Mouse (Mus musculus) lung, embryonic 16.5 days (tissue): ENCODE results near the gene Il17ra. TPM values are rescaled to one million over a fixed set of nuclear protein-coding genes. Genes with fewer than 3 reads are reported as not detected.

ENCODE experiments used
- ATAC-seq: fragments of 200-750 bp; cut with Nextera tagmentation; 2 replicates; pipeline ENCODE4 v1.8.0; 2017; ENCODE audit warnings: low read depth, mild to moderate bottlenecking, moderate library complexity
- H3K27ac ChIP-seq: fragments of 300-500 bp; sonication (generic); 2 replicates; pipeline ENCODE4 v1.5.1; 2014; ENCODE audit warnings: mild to moderate bottlenecking, control low read depth, low read length
- H3K27me3 ChIP-seq: fragments of 300-500 bp; sonication (generic); 2 replicates; pipeline ENCODE4 v1.6.1; 2014; ENCODE audit warnings: low read depth, low read length, mixed read lengths; ENCODE audit not compliant: control insufficient read depth, insufficient read depth
- H3K36me3 ChIP-seq: fragments of 300-500 bp; sonication (generic); 2 replicates; pipeline ENCODE4 v1.6.1; 2014; ENCODE audit warnings: low read length; ENCODE audit not compliant: control insufficient read depth, insufficient read depth
- H3K4me1 ChIP-seq: fragments of 300-500 bp; sonication (generic); replicated peaks from 2 replicates; pipeline ENCODE4 v1.6.1; 2014; ENCODE audit warnings: low read length, mixed read lengths; ENCODE audit not compliant: control insufficient read depth, insufficient read depth
- H3K4me2 ChIP-seq: fragments of 300-500 bp; sonication (generic); 2 replicates; pipeline ENCODE4 v1.6.1; 2014; ENCODE audit warnings: low read depth, low read length, control low read depth
- H3K4me3 ChIP-seq: fragments of 300-500 bp; sonication (generic); 2 replicates; pipeline ENCODE4 v1.5.1; 2014; ENCODE audit warnings: mild to moderate bottlenecking, low read length, control low read depth
- H3K9ac ChIP-seq: fragments of 300-500 bp; sonication (generic); 2 replicates; pipeline ENCODE4 v1.6.1; 2014; ENCODE audit warnings: low read length, control low read depth
- H3K9me3 ChIP-seq: fragments of 300-500 bp; sonication (generic); 2 replicates; pipeline ENCODE4 v1.6.1; 2016; ENCODE audit warnings: low read length; ENCODE audit not compliant: control insufficient read depth
- WGBS: fragments of 180-500 bp; shearing (Covaris S2); extraction: QIAGEN DNeasy Blood & Tissue Kit; methylation state at CpG from one replicate; pipeline ENCODE4 v1.1.7; 2014; 5-methylcytosine and 5-hydroxymethylcytosine counted together
- polyA plus RNA-seq: library from polyadenylated mRNA; unstranded; fragments of >200 nt; fragmentation: Nextera tagmentation; extraction: Ambion mirVana; gene quantifications from 2 replicates; pipeline ENCODE4 v1.2.1, GENCODE M21; 2015

Il17ra gene
- polyA plus RNA-seq, 1 experiment from 2014 or later = 8.9 TPM

DNA sequence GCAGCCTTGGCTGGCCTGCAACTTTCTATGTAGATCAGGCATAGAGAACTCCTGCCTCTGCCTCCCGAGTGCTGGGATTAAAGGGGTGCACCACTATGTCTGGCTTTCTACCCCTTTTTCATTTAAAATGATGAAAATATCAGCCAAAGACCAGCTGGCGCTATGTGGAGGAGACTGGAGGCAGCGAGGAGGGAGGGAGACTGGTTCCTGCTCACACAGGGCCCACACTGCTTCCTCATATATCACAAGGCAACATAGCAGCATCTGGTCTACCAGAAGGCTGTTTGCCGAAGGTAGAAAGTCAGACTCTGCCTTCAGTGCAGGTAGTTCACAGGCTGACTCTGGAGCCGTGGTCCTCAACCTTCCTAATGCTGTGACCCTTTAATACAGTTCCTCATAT is 17.3 kb downstream of the Il17ra start:
- H3K27me3 ChIP-seq = no peaks in the 10 kb centered on the region
- H3K4me2 ChIP-seq = no peak overlapping the region
- H3K9ac ChIP-seq = no peak overlapping the region
- no peaks in the 10 kb centered on the region; the same call in 1 of the 2 replicates for H3K36me3 ChIP-seq
- no peak overlapping the region for H3K4me3 ChIP-seq
- H3K27ac ChIP-seq = no peak overlapping the region
- H3K9me3 ChIP-seq = no peaks in the 10 kb centered on the region
- peaks cover 6% of the 10 kb centered on the region; the same call in 1 of the 2 replicates for H3K4me1 ChIP-seq
- ATAC-seq = no peak
- 81% methylated on average over 5 of the region's 5 CpGs for WGBS

DNA sequence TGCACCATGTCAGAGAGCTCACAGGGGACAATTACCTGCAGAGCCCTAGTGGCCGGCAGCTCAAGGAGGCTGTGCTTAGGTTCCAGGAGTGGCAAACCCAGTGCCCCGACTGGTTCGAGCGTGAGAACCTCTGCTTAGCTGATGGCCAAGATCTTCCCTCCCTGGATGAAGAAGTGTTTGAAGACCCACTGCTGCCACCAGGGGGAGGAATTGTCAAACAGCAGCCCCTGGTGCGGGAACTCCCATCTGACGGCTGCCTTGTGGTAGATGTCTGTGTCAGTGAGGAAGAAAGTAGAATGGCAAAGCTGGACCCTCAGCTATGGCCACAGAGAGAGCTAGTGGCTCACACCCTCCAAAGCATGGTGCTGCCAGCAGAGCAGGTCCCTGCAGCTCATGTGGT is 18.5 kb downstream of the Il17ra start:
- H3K27me3 ChIP-seq = no peaks in the 10 kb centered on the region
- ATAC-seq = no peak
- H3K4me2 ChIP-seq = no peak overlapping the region
- H3K4me1 ChIP-seq = peaks cover 6% of the 10 kb centered on the region; the same call in 1 of the 2 replicates
- WGBS = 88% methylated on average over 6 of the region's 6 CpGs
- H3K9me3 ChIP-seq = no peaks in the 10 kb centered on the region
- H3K4me3 ChIP-seq = no peak overlapping the region
- no peak overlapping the region for H3K9ac ChIP-seq
- no peaks in the 10 kb centered on the region; the same call in 1 of the 2 replicates for H3K36me3 ChIP-seq
- no peak overlapping the region for H3K27ac ChIP-seq

DNA sequence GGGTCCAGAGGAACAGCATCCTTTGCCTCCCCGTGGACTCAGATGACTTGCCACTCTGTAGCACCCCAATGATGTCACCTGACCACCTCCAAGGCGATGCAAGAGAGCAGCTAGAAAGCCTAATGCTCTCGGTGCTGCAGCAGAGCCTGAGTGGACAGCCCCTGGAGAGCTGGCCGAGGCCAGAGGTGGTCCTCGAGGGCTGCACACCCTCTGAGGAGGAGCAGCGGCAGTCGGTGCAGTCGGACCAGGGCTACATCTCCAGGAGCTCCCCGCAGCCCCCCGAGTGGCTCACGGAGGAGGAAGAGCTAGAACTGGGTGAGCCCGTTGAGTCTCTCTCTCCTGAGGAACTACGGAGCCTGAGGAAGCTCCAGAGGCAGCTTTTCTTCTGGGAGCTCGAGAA is 19.0 kb downstream of the Il17ra start:
- Histone ChIP-seq H3K9me3 (no peaks in the 10 kb centered on the region), H3K4me1 (peaks cover 6% of the 10 kb centered on the region; the same call in 1 of the 2 replicates), H3K36me3 (no peaks in the 10 kb centered on the region; the same call in 1 of the 2 replicates), H3K4me3 (no peak overlapping the region), H3K9ac (no peak overlapping the region), H3K27me3 (no peaks in the 10 kb centered on the region), H3K27ac (no peak overlapping the region), H3K4me2 (no peak overlapping the region)
- no peak for ATAC-seq
- WGBS = 91% methylated on average over 14 of the region's 14 CpGs

DNA sequence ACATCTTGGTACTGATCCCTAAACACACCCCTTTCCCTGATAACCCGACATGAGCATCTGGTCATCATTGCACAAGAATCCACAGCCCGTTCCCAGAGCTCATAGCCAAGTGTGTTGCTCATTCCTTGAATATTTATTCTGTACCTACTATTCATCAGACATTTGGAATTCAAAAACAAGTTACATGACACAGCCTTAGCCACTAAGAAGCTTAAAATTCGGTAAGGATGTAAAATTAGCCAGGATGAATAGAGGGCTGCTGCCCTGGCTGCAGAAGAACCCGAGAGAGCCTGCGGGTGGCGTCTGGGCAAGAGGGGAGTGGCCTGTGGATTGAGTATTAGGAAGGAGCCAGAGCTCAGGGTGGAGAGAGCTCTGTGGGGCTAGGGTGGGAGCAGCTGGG is 19.7 kb downstream of the Il17ra start:
- no peak overlapping the region for H3K27ac ChIP-seq

DNA sequence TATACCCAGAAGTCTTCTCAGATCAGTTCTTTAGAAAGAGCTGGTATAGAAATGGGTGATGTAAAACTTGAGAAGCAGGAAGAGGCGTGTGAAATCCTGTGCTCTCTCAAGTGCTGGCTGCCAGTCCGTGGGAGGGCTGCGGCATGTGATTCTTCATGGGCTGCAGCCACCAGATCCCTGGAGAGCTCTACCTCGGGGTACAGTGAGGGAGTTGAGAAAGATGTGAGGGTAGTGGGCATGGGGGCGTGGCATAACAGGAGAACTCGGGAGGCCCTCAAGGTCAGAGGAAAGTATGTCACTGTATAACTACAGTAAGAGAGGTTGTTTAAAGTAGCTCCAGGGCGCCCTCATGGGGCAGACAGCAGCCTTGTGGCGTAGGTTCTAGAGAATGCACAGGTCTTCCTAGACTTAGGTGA is 20.2 kb downstream of the Il17ra start:
- 23% methylated on average over 8 of the region's 8 CpGs for WGBS
- 0 out of 2 replicates have a peak overlapping the region, but pooled peaks have one; percentile 10 for H3K4me3 ChIP-seq
- H3K4me2 ChIP-seq = peak overlapping the region; percentile 42
- ATAC-seq = peak; percentile 61
- H3K27me3 ChIP-seq = no peaks in the 10 kb centered on the region
- no peaks in the 10 kb centered on the region for H3K9me3 ChIP-seq
- no peak overlapping the region for H3K9ac ChIP-seq
- H3K36me3 ChIP-seq = no peaks in the 10 kb centered on the region; the same call in 1 of the 2 replicates
- peaks cover 6% of the 10 kb centered on the region; the same call in 1 of the 2 replicates for H3K4me1 ChIP-seq
- no peak overlapping the region for H3K27ac ChIP-seq

More for the DNA sequence above, 19.7 kb downstream of the Il17ra start:
- no peaks in the 10 kb centered on the region for H3K9me3 ChIP-seq
- no peaks in the 10 kb centered on the region; the same call in 1 of the 2 replicates for H3K36me3 ChIP-seq
- H3K4me1 ChIP-seq = peaks cover 6% of the 10 kb centered on the region; the same call in 1 of the 2 replicates
- H3K4me3 ChIP-seq = no peak overlapping the region
- no peak overlapping the region for H3K9ac ChIP-seq
- 29% methylated on average over 6 of the region's 6 CpGs for WGBS
- no peak overlapping the region for H3K4me2 ChIP-seq
- H3K27me3 ChIP-seq = no peaks in the 10 kb centered on the region
- peak; percentile 32; the same call in 1 of the 2 replicates for ATAC-seq

DNA sequence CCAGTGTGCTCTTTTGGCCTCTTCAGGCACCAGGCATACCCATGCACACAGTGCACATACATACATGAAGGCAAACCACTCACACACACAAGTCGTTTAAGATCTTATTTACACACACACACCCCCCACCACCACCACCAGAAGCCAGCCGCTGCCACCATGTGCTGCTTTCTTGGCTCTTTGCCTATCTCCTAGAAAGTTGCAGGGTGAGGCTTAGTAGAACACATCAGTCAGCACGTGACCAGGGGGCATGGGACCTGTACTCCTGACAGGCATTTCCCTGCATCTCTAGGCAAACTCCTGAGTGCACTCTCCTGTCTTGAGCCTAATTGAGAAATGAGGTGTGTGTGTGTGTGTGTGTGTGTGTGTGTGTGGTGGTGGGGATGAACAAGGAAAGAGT is 22.0 kb downstream of the Il17ra start:
- no peak for ATAC-seq
- peaks cover 6% of the 10 kb centered on the region; the same call in 1 of the 2 replicates for H3K4me1 ChIP-seq
- no peak overlapping the region for H3K9ac ChIP-seq
- H3K27ac ChIP-seq = no peak overlapping the region
- H3K36me3 ChIP-seq = no peaks in the 10 kb centered on the region; the same call in 1 of the 2 replicates
- H3K27me3 ChIP-seq = no peaks in the 10 kb centered on the region
- H3K9me3 ChIP-seq = no peaks in the 10 kb centered on the region
- H3K4me2 ChIP-seq = no peak overlapping the region
- H3K4me3 ChIP-seq = no peak overlapping the region
- 33% methylated on average over 3 of the region's 3 CpGs for WGBS

DNA sequence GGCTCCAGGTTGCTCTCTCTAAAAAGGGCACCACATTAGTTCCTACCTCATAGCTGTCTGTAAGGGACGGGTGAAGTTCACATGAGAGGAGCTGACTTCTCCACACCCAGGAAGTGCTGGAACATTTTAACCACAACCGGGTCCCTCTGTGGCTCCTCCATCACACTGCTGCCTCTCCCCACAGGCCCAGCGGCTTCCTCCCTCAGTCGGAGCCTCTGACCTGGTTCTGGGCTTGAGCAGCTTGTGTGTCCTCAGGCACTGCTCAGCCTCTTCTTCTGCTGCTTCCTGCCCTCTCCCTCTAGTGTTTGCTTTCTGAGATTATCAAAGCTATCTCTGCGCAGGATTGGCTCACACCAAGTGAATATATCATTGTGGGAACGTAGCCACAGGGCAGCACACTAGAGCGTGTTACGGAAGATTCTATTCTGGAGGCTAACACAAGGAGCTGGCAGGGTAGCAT is 23.0 kb downstream of the Il17ra start:
- Histone ChIP-seq H3K9ac (no peak overlapping the region), H3K4me1 (peaks cover 6% of the 10 kb centered on the region; the same call in 1 of the 2 replicates), H3K9me3 (no peaks in the 10 kb centered on the region), H3K27ac (no peak overlapping the region), H3K4me2 (no peak overlapping the region), H3K36me3 (no peaks in the 10 kb centered on the region; the same call in 1 of the 2 replicates), H3K4me3 (no peak overlapping the region), H3K27me3 (no peaks in the 10 kb centered on the region; the same call in 1 of the 2 replicates)
- 39% methylated on average over 8 of the region's 8 CpGs for whole genome bisulfite sequencing
- no peak for ATAC-seq

DNA sequence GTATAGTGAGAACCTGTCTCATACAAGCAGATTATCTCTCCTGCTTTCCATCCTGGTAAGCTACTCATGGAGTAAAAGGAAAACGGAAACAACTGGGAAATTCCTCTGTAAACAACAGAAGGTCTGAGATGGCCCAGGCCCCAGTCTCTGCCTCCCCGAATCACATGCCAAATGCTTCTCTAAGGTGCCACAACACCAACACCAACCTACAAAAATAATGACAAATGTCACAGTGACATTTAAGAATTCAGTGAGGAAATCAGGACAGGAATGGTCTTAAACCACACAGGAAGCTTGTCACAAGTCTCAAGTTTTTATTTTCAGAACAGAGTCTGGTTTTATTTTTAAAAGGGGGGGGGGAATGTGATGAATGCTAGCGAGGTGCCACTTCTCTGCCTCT is 25.6 kb downstream of the Il17ra start:
- 54% methylated on average over 3 of the region's 3 CpGs for WGBS
- no peak for ATAC-seq

DNA sequence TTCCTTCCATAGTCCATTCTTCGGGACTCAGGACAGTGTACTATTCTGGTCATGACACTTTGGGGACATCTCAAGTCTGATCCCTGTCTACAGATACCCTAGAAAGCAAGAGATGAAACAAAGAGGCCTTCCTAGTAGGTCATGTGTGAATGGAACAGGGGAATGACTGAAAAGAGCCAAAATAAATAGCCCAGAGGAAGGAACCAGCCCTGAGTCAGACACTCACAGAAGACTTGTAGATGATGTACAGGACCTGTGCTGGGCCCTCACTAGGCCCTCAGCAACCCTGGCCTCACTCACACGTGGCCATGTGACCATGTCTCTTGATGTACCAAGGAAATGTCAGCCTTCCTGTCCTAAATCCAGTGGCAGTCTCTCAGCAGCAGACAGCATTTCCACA is 26.4 kb downstream of the Il17ra start:
- no peaks in the 10 kb centered on the region for H3K36me3 ChIP-seq

More for the DNA sequence above, 25.6 kb downstream of the Il17ra start:
- H3K4me3 ChIP-seq = no peak overlapping the region
- H3K9me3 ChIP-seq = no peaks in the 10 kb centered on the region
- peaks cover 16% of the 10 kb centered on the region for H3K27me3 ChIP-seq
- peaks cover 13% of the 10 kb centered on the region for H3K4me1 ChIP-seq
- H3K9ac ChIP-seq = no peak overlapping the region
- no peaks in the 10 kb centered on the region for H3K36me3 ChIP-seq
- H3K4me2 ChIP-seq = no peak overlapping the region
- H3K27ac ChIP-seq = no peak overlapping the region

More for the DNA sequence above, 26.4 kb downstream of the Il17ra start:
- peaks cover 15% of the 10 kb centered on the region for H3K4me1 ChIP-seq
- no peak overlapping the region for H3K4me2 ChIP-seq
- H3K9ac ChIP-seq = no peak overlapping the region
- H3K27me3 ChIP-seq = peaks cover 16% of the 10 kb centered on the region
- H3K27ac ChIP-seq = no peak overlapping the region
- no peak for ATAC-seq
- no peak overlapping the region for H3K4me3 ChIP-seq
- H3K9me3 ChIP-seq = no peaks in the 10 kb centered on the region
- WGBS = 44% methylated on average over 2 of the region's 2 CpGs
